Mouse (Mus musculus) liver, embryonic 14.5 days (tissue): Measurements from ENCODE around the gene Cux2.

Experiments used
- CTCF ChIP-seq: IDR thresholded peaks from 2 replicates; pipeline ENCODE4 v1.5.1; 2016; ENCODE audit warnings: antibody characterized with exemption, low read depth, control low read depth
- EP300 ChIP-seq: IDR thresholded peaks from 2 replicates; pipeline ENCODE4 v1.6.1; 2016; ENCODE audit warnings: antibody characterized with exemption, low read depth

- TF ChIP-seq CTCF (no peak), EP300 (no peak)
Measured at GRCm38 (mm10) chr5:121825606-121826005, 224.3 kb downstream of the Cux2 start.
